Mouse (Mus musculus): ENCODE measurements at regions not wholly inside any gene's neighbourhood (a gene's known extent, or its start where the extent isn't known, plus 50 kb on each side); places are given as distances from the start of the nearest gene placed in this dataset.

DNA sequence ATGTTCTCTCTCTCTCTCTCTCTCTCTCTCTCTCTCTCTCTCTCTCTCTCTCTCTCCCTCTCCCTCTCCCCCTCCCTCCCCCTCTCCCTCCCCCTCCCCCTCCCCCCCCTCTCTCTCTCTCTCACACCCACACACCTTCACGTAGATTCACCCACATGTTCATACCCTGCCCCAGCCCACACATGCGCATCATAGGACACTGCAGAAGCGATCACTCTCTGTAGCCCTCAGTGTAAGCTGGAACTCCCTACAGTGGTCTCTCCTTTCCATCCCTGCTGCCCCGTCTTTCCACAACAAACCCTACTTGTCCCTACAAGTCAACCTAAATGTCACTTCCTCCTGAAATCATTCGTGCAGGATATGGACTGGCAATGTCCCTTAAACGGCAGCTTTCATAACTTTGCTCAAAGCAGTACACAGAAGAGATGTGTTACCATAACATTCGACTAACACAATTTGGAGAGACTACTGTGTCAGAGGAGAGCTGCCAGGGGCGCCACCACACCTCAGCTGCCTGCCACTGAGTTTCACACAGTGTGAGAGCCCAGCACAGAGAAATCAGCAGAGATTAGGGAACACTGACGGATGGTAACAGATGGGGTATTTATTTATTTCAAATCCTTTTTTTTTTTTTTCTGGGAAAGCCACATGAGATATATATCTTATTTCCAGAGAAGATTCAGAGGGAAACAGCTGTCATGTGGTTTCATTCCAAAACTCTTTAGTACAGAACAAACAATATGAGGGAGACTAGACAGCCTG is 103.6 kb upstream of the Tyw5 start:
- TF ChIP-seq CTCF (IDR thresholded peaks at IDR 0.05) (no peak), EP300 (IDR thresholded peaks at IDR 0.05; ENCODE audit: insufficient read depth, low read depth, low read length) (no peak), POLR2A (IDR thresholded peaks at IDR 0.05; ENCODE audit: insufficient read depth, low read depth, low read length) (no peak)

Measured in heart, adult 2 months (tissue).